Mouse (Mus musculus): Measurements from ENCODE around the gene Bmpr2.

DNA sequence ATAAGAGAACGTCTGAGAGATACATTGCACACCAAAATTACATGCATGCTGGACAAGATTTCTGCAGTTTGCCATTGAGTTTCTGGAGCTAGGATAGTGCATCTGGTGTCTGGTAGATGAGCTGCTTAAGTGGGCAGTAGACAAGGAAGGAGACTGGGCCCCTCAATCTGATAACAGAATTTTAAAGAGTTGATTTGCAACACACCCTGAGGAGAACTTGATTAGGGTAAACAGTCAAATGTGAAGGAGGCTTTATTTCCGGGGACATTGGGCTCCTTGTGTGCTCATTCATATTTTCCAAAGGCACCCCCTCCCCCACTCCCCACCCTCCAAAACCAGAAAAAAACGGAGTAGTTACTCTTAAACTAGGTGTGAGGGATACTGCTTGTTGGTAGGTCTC, 151.6 kb downstream of the Bmpr2 start:
- TF ChIP-seq FLI1 (IDR thresholded peaks at IDR 0.05; ENCODE audit: low read length) (no peak), GATA1 (IDR thresholded peaks at IDR 0.05; ENCODE audit: borderline replicate concordance, low read length) (no peak)
